8 mouse cellular contexts compared by ENCODE assay signal in genomic region chr1:64040831-64041383, GRCm38 (mm10).
DNase-seq lines count a peak whose midpoint lies in the region; ATAC-seq lines count a peak whose summit lies in the region.

No protein-coding gene starts in this region.

- H3K36me3 ChIP-seq in embryonic facial prominence, embryonic 14.5 days (ENCODE audit: control insufficient read depth, insufficient read depth, low read length), result peaks cover 16% of the 10 kb centered on the region
- H3K36me3 ChIP-seq in embryonic facial prominence, embryonic 10.5 days (replicated peaks), result peaks cover 9% of the 10 kb centered on the region; the same call in 1 of the 2 replicates
- no peaks in the 10 kb centered on the region for H3K36me3 ChIP-seq in liver, embryonic 15.5 days (replicated peaks)

- no peak overlapping the region for H3K27ac ChIP-seq in embryonic facial prominence, embryonic 14.5 days (replicated peaks; ENCODE audit: low read depth, low read length)
- no peak overlapping the region for H3K27ac ChIP-seq in embryonic facial prominence, embryonic 10.5 days (replicated peaks)
- no peak overlapping the region for H3K27ac ChIP-seq in liver, embryonic 15.5 days (replicated peaks)

- H3K4me1 ChIP-seq in embryonic facial prominence, embryonic 14.5 days (ENCODE audit: control insufficient read depth, insufficient read depth, low read length), result no peaks in the 10 kb centered on the region
- H3K4me1 ChIP-seq in embryonic facial prominence, embryonic 10.5 days, result peaks cover 22% of the 10 kb centered on the region
- peaks cover 12% of the 10 kb centered on the region; the same call in 1 of the 2 replicates for H3K4me1 ChIP-seq in liver, embryonic 15.5 days (replicated peaks)

- no peaks in the 10 kb centered on the region for H3K9me3 ChIP-seq in embryonic facial prominence, embryonic 14.5 days (ENCODE audit: control insufficient read depth, low read length)
- H3K9me3 ChIP-seq in embryonic facial prominence, embryonic 10.5 days, result no peaks in the 10 kb centered on the region
- H3K9me3 ChIP-seq in liver, embryonic 15.5 days (replicated peaks), result no peaks in the 10 kb centered on the region

- H3K4me2 ChIP-seq in embryonic facial prominence, embryonic 14.5 days (ENCODE audit: low read depth, low read length), result no peak overlapping the region
- no peak overlapping the region for H3K4me2 ChIP-seq in liver, embryonic 15.5 days

- ATAC-seq in embryonic facial prominence, embryonic 14.5 days (ENCODE audit: low read depth), result no peak
- peak; percentile 46 for ATAC-seq in common myeloid progenitor, adult 5-6 weeks (replicated peaks; ENCODE audit: low read depth, poor library complexity, severe bottlenecking)
- ATAC-seq in liver, embryonic 15.5 days (ENCODE audit: insufficient read depth), result peak; percentile 49; the same call in 1 of the 2 replicates
- ATAC-seq in erythroblast, adult 5-6 weeks (replicated peaks; ENCODE audit: low FRiP score, poor library complexity, severe bottlenecking), result no peak

- H3K27me3 ChIP-seq in embryonic facial prominence, embryonic 14.5 days (replicated peaks; ENCODE audit: control insufficient read depth, insufficient read depth, low read length), result no peaks in the 10 kb centered on the region
- H3K27me3 ChIP-seq in embryonic facial prominence, embryonic 10.5 days (replicated peaks; ENCODE audit: low read depth, poor library complexity, severe bottlenecking), result no peaks in the 10 kb centered on the region
- H3K27me3 ChIP-seq in liver, embryonic 15.5 days, result no peaks in the 10 kb centered on the region

- H3K4me3 ChIP-seq in embryonic facial prominence, embryonic 14.5 days (ENCODE audit: low read depth, low read length), result no peak overlapping the region
- no peak overlapping the region for H3K4me3 ChIP-seq in embryonic facial prominence, embryonic 10.5 days
- no peak overlapping the region for H3K4me3 ChIP-seq in liver, embryonic 15.5 days (replicated peaks)

- DNase-seq in embryonic facial prominence, embryonic 14.5 days (ENCODE audit: low spot score), result peak; percentile 36
- no peak for DNase-seq in embryonic facial prominence, embryonic 10.5 days (ENCODE audit: low spot score)
- peak; percentile 68 for DNase-seq in kidney, adult 11 months
- DNase-seq in embryo, embryonic 9.5 days (ENCODE audit: extremely low spot score), result no peak
- DNase-seq in adipocyte (ENCODE audit: low spot score), result no peak

- no peak overlapping the region for H3K9ac ChIP-seq in embryonic facial prominence, embryonic 14.5 days (ENCODE audit: low read depth, low read length)
- no peak overlapping the region for H3K9ac ChIP-seq in liver, embryonic 15.5 days

- 63% methylated on average over 5 of the region's 5 CpGs for WGBS in embryonic facial prominence, embryonic 14.5 days
- 55% methylated on average over 5 of the region's 5 CpGs for whole genome bisulfite sequencing in embryonic facial prominence, embryonic 10.5 days
- WGBS in liver, embryonic 15.5 days (ENCODE audit: insufficient replicate concordance), result 29% methylated on average over 5 of the region's 5 CpGs

Comparison
In these comparisons a context has a peak if more than half of its experiments do, and no peak if none do; other contexts are left out.
1. DNase-seq: peak in embryonic facial prominence, embryonic 14.5 days (single experiment) and kidney, adult 11 months (single experiment); none in embryonic facial prominence, embryonic 10.5 days (single experiment), embryo, embryonic 9.5 days (single experiment) and adipocyte (single experiment).
2. ATAC-seq: peak in common myeloid progenitor, adult 5-6 weeks (single experiment) and liver, embryonic 15.5 days (single experiment); none in embryonic facial prominence, embryonic 14.5 days (single experiment) and erythroblast, adult 5-6 weeks (single experiment).